Mouse (Mus musculus) common myeloid progenitor, adult 5-6 weeks (primary cell): ENCODE results near the gene Foxj3. TPM values are rescaled to one million over a fixed set of nuclear protein-coding genes. Genes with fewer than 3 reads are reported as not detected.
A peak's percentile ranks its signal among the peaks of the same experiment; 100 is the strongest.

Source experiments
- ATAC-seq: replicated peaks from 2 replicates; pipeline ENCODE4 v1.8.0; 2016; ENCODE audit warnings: low read depth, mild to moderate bottlenecking, moderate TSS enrichment, inconsistent platforms; ENCODE audit not compliant: poor library complexity, severe bottlenecking
- total RNA-seq: library from RNA; stranded (forward); fragments of 200-1000, 187-1606 nt; gene quantifications from 2 replicates; pipeline ENCODE4 v1.2.3, GENCODE M21; 2017

Foxj3 gene
- total RNA-seq, 1 experiment from 2014 or later: 27.5 TPM

GRCm38 (mm10) chr4:119670210-119670555, 133.4 kb downstream of the Foxj3 start:
- ATAC-seq: no peak

GRCm38 (mm10) chr4:119670736-119671135, 133.9 kb downstream of the Foxj3 start:
- ATAC-seq: no peak

GRCm38 (mm10) chr4:119671164-119671563, 134.4 kb downstream of the Foxj3 start:
- ATAC-seq: no peak

GRCm38 (mm10) chr4:119672685-119673084, 135.9 kb downstream of the Foxj3 start:
- ATAC-seq: 0 out of 2 replicates have a peak, but pooled peaks have one; percentile 7

Other genes starting within 250 kb of the Foxj3 start
- 1,378 and 1,487 TPM in 2 replicates for gene Ybx1, start 242.4 kb upstream of the Foxj3 start, total RNA-seq
- 118 and 146 TPM in 2 replicates for gene Ppih, start 216.5 kb upstream of the Foxj3 start, total RNA-seq
- gene Ccdc30, start 121.5 kb upstream of the Foxj3 start, total RNA-seq: not detected in 2 replicates
- gene Ppcs, start 114.6 kb upstream of the Foxj3 start, total RNA-seq: 13.7 and 16.0 TPM in 2 replicates
- not detected in 2 replicates for gene Zmynd12, start 114.2 kb upstream of the Foxj3 start, total RNA-seq
- not detected in 2 replicates for gene Rimkla, start 44.4 kb upstream of the Foxj3 start, total RNA-seq
- 0.63 and 5.5 TPM in 2 replicates for gene Frg2f1, start 2.5 kb downstream of the Foxj3 start, total RNA-seq
- not detected in 2 replicates for gene Guca2a, start 100.7 kb downstream of the Foxj3 start, total RNA-seq
- not detected in 2 replicates for gene Guca2b, start 122.0 kb downstream of the Foxj3 start, total RNA-seq
- gene Hivep3, start 196.8 kb downstream of the Foxj3 start, total RNA-seq: 6.3 and 6.5 TPM in 2 replicates